Comparison of ENCODE assay signal across 14 mouse cellular contexts in the genomic region with DNA sequence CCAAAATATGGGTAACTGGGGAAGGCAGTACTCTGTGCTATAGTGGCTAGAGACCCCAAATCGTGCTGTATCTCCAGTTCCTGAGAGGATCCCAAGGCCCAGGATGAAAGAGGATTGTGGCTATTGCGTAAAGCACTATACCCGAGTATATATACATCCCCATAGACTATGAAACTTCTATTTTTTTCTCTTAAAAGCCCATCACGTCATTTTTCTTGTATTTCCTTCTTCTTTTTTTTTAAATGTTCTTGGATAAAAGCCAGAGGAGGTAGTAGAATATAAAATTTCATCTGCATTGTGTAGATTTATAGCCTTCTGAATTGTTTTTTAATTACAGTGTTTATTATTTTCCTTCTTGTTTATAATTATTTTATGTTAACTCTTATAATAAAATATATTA.
"Had no signal": no experiment of that assay in that cellular context is flagged by ENCODE, and none has a peak within 500 bp of the region (broad histone marks: within the 10 kb centered on the region; RNA-seq: fewer than 3 reads in every experiment).

No protein-coding gene starts in this region.

- H3K27ac ChIP-seq: hindbrain, embryonic 10.5 days; hindbrain, embryonic 12.5 days; hindbrain, embryonic 14.5 days; intestine, embryonic 15.5 days; layer of hippocampus, adult 2 months; left cerebral cortex, adult 2 months; limb, embryonic 10.5 days; limb, embryonic 12.5 days; liver, embryonic 13.5 days; liver, embryonic 15.5 days had no signal

- H3K9ac ChIP-seq: heart, embryonic 12.5 days; hindbrain, embryonic 12.5 days; hindbrain, embryonic 14.5 days; intestine, embryonic 15.5 days; limb, embryonic 12.5 days; liver, embryonic 13.5 days; liver, embryonic 15.5 days; liver, postnatal 0 days had no signal

- H3K36me3 ChIP-seq: heart, embryonic 12.5 days; hindbrain, embryonic 10.5 days; hindbrain, embryonic 12.5 days; intestine, embryonic 15.5 days; limb, embryonic 10.5 days; limb, embryonic 12.5 days; liver, embryonic 13.5 days; liver, embryonic 15.5 days had no signal

- DNase-seq: gastrocnemius, postnatal 36 days had no signal

- H3K4me2 ChIP-seq: liver, embryonic 11.5 days had no signal

- H3K4me3 ChIP-seq: heart, embryonic 12.5 days; hindbrain, embryonic 10.5 days; layer of hippocampus, adult 2 months; left cerebral cortex, adult 2 months; limb, embryonic 10.5 days; limb, embryonic 12.5 days; liver, embryonic 13.5 days; liver, embryonic 15.5 days had no signal

- H3K9me3 ChIP-seq: heart, embryonic 12.5 days; hindbrain, embryonic 12.5 days; intestine, embryonic 15.5 days; liver, embryonic 13.5 days had no signal

- H3K4me1 ChIP-seq: heart, embryonic 12.5 days; hindbrain, embryonic 12.5 days; limb, embryonic 12.5 days; liver, embryonic 15.5 days had no signal
